Mouse (Mus musculus) neural tube, embryonic 13.5 days (tissue): ENCODE results near the gene Orai3. TPM values are rescaled to one million over a fixed set of nuclear protein-coding genes. Genes with fewer than 3 reads are reported as not detected.

ENCODE experiments used
- ATAC-seq: fragments of 200-750 bp; cut with Nextera tagmentation; 2 replicates; pipeline ENCODE4 v1.8.0; 2017; ENCODE audit warnings: low read depth, mild to moderate bottlenecking, moderate TSS enrichment, moderate library complexity
- H3K27ac ChIP-seq: fragments of 300-500 bp; sonication (generic); replicated peaks from 2 replicates; pipeline ENCODE4 v1.5.1; 2015; ENCODE audit warnings: moderate library complexity, mild to moderate bottlenecking, inconsistent platforms
- H3K27me3 ChIP-seq: fragments of 300-500 bp; sonication (generic); 2 replicates; pipeline ENCODE4 v1.6.1; 2015; ENCODE audit warnings: mild to moderate bottlenecking, inconsistent platforms
- H3K36me3 ChIP-seq: fragments of 300-500 bp; sonication (generic); 2 replicates; pipeline ENCODE4 v1.6.1; 2015; ENCODE audit warnings: mild to moderate bottlenecking, inconsistent platforms
- H3K4me1 ChIP-seq: fragments of 300-500 bp; sonication (generic); replicated peaks from 2 replicates; pipeline ENCODE4 v1.6.1; 2015; ENCODE audit warnings: inconsistent platforms
- H3K4me2 ChIP-seq: fragments of 300-500 bp; sonication (generic); 2 replicates; pipeline ENCODE4 v1.6.1; 2015; ENCODE audit warnings: inconsistent platforms, mild to moderate bottlenecking, moderate library complexity
- H3K4me3 ChIP-seq: fragments of 300-500 bp; sonication (generic); 2 replicates; pipeline ENCODE4 v1.5.1; 2015; ENCODE audit warnings: mild to moderate bottlenecking, inconsistent platforms
- H3K9ac ChIP-seq: fragments of 300-500 bp; sonication (generic); 2 replicates; pipeline ENCODE4 v1.6.1; 2015; ENCODE audit warnings: moderate library complexity, mild to moderate bottlenecking, inconsistent platforms
- H3K9me3 ChIP-seq: fragments of 300-500 bp; sonication (generic); 2 replicates; pipeline ENCODE4 v1.6.1; 2016; ENCODE audit warnings: inconsistent platforms
- WGBS: fragments of 180-500 bp; shearing (Covaris S2); methylation state at CpG from one replicate; pipeline ENCODE4 v1.1.7; 2015; 5-methylcytosine and 5-hydroxymethylcytosine counted together
- polyA plus RNA-seq: library from polyadenylated mRNA; unstranded; fragments of >200 nt; fragmentation: Nextera tagmentation; extraction: Ambion mirVana; gene quantifications from 2 replicates; pipeline ENCODE4 v1.2.1, GENCODE M21; 2015

The Orai3 gene
- polyA plus RNA-seq, 1 experiment from 2014 or later: 9.7 TPM

DNA sequence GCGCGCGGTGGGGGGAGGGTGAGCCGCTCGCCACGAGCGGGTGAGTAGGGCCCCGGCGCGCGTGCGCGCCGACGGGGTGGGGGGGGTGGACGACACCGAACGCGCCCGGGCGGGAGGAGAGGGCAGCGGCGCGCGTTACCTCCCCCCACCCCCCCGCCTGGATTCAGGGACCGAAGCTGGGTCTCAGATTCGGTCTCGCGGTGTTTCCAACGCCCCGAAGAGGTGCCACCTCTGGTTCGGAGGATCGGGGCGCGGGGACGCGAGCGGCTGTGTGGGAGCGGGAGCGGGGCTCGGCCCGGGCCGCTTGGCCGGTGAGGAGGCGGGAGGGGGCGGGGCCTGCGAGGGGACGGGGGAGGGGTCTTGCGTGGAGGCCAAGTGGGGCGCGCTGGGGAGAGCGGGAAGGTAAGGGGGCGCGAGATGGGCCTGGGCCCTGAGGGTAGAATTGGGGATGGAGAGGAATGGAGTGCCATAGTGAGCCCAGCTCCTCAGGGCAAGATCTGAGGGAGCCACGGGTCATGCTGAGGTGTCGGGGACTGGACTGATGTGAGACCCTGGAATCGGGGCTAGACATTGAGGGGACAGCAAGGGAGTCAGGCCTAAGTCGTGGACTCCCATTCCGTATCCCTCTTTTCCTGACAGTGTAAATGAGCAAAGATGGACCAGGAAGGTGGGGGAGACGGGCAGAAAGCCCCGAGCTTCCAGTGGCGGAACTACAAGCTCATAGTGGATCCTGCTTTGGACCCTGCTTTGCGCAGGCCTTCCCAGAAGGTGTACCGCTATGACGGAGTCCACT lies 8.1 kb downstream of the Orai3 start:
- H3K36me3 ChIP-seq: peaks cover 37% of the 10 kb centered on the region
- WGBS: 4% methylated on average over 59 of the region's 66 CpGs
- ATAC-seq: peak; percentile 59
- peak overlapping the region; percentile 89 for H3K4me3 ChIP-seq
- H3K4me1 ChIP-seq: peaks cover 22% of the 10 kb centered on the region
- H3K27ac ChIP-seq: peak overlapping the region; percentile 95
- peak overlapping the region; percentile 94 for H3K9ac ChIP-seq
- no peaks in the 10 kb centered on the region for H3K27me3 ChIP-seq
- no peaks in the 10 kb centered on the region for H3K9me3 ChIP-seq
- H3K4me2 ChIP-seq: peak overlapping the region; percentile 91

DNA sequence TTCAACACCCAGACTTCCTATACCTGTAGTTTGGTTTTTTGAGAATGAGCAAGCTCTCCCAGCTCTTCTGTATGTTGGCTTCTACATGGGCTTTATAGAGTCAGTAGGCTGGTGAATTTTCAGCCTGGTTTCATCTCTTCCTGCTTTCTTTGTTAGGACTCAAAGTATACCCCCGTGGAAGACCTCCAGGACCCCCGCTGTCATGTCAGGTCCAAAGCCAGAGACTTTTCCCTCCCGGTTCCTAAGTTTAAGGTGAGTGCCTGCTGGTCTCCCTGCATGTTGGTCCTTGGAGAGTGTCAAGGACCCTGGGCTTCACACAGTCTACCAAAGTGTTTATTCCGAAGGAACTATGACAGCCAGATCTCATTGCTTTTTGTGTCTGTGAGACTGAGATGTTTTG lies 8.7 kb downstream of the Orai3 start:
- H3K27me3 ChIP-seq: no peaks in the 10 kb centered on the region
- no peaks in the 10 kb centered on the region for H3K9me3 ChIP-seq
- H3K4me1 ChIP-seq: peaks cover 22% of the 10 kb centered on the region
- peak overlapping the region; percentile 91 for H3K4me2 ChIP-seq
- H3K27ac ChIP-seq: no peak overlapping the region
- H3K4me3 ChIP-seq: peak overlapping the region; percentile 89
- ATAC-seq: no peak
- peak overlapping the region; percentile 94 for H3K9ac ChIP-seq
- peaks cover 41% of the 10 kb centered on the region for H3K36me3 ChIP-seq
- WGBS: 76% methylated on average over 4 of the region's 4 CpGs

DNA sequence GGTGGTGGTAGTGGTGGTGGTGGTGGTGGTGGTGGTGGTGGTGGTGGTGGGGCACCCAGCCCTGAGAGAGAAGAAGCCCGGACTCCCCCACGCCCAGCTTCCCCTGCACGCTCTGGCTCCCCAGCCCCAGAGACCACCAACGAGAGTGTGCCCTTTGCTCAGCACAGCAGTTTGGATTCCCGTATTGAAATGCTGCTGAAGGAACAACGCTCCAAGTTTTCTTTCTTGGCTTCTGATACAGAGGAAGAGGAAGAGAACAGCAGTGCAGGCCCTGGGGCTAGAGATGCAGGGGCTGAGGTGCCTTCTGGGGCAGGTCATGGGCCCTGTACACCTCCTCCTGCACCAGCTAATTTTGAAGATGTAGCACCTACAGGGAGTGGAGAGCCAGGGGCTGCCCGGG lies 15.7 kb downstream of the Orai3 start, which contains the start of gene Gm49388:
TSS of gene Gm49388 (plus strand) at position 301 of the 400 bp plus-strand sequence.
- H3K4me3 ChIP-seq: no peak within 1 kb of the TSS

DNA sequence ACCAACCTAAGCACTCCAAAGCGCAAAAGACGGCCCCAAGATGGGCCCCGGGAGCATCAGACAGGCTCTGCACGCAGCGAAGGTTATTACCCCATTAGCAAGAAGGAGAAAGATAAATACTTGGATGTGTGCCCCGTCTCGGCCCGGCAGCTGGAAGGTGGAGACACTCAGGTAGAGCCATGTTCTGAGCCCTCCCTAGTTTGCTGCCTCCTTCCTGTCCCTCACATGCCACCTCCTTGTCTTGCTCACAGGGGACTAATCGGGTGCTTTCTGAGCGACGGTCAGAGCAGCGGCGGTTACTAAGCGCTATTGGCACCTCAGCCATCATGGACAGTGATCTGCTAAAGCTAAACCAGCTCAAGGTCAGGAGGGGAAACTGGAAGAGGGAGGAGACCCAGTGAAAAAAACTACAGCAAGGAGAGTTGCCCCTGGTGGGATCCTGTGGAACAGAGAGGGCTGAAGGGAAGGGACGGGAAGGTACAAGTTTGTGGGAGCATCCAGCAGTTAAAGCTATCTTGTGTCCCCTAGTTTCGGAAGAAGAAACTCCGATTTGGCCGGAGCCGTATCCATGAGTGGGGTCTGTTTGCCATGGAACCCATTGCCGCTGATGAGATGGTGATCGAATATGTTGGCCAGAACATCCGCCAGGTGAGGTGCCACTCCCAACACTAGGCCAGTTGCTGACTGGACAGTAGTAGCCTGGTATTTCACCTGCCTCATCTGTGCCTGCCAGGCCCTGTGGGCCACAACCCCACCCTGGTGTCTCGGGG lies 27.6 kb downstream of the Orai3 start:
- no peaks in the 10 kb centered on the region for H3K27me3 ChIP-seq
- H3K4me1 ChIP-seq: peaks cover 9% of the 10 kb centered on the region
- H3K4me3 ChIP-seq: no peak overlapping the region
- H3K9ac ChIP-seq: no peak overlapping the region
- no peaks in the 10 kb centered on the region for H3K9me3 ChIP-seq
- WGBS: 94% methylated on average over 23 of the region's 23 CpGs
- peaks cover 91% of the 10 kb centered on the region for H3K36me3 ChIP-seq
- H3K4me2 ChIP-seq: no peak overlapping the region
- ATAC-seq: no peak
- H3K27ac ChIP-seq: no peak overlapping the region

More for the DNA sequence above, 15.7 kb downstream of the Orai3 start, which contains the start of gene Gm49388:
- H3K9me3 ChIP-seq: no peaks in the 10 kb centered on the region
- H3K36me3 ChIP-seq: peaks cover 95% of the 10 kb centered on the region
- no peaks in the 10 kb centered on the region for H3K27me3 ChIP-seq
- no peak within 1 kb of the TSS for H3K9ac ChIP-seq
- no peak for ATAC-seq
- no peaks in the 10 kb centered on the region for H3K4me1 ChIP-seq
- no peak within 1 kb of the TSS for H3K4me2 ChIP-seq
- H3K27ac ChIP-seq: no peak within 1 kb of the TSS
- 96% methylated on average over 7 of the region's 7 CpGs for WGBS

DNA sequence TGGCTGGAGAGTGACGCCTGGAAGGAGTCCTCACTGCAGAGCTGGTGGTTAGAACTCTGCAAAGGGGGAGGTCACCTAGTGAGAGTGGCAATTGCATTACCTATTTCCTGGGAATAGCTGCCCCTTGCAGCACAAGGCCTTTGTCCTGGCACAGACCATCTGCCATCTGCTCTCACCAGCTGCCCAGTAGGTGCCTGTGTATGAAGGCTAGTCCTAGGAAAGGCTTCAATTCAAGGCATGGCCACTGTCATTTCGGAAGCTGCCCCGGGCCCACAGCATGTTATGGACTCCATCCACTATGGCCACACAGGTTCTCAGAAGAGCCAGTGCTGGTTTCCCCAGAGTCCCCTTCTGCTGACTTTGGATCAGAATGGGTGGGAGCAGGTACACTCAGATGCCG lies 29.0 kb downstream of the Orai3 start:
- Histone ChIP-seq H3K4me1 (peaks cover 9% of the 10 kb centered on the region), H3K4me2 (no peak overlapping the region), H3K9ac (no peak overlapping the region), H3K9me3 (no peaks in the 10 kb centered on the region), H3K27ac (no peak overlapping the region), H3K27me3 (no peaks in the 10 kb centered on the region), H3K4me3 (no peak overlapping the region), H3K36me3 (peaks cover 86% of the 10 kb centered on the region)
- no peak for ATAC-seq
- WGBS: 87% methylated on average over 4 of the region's 4 CpGs

DNA sequence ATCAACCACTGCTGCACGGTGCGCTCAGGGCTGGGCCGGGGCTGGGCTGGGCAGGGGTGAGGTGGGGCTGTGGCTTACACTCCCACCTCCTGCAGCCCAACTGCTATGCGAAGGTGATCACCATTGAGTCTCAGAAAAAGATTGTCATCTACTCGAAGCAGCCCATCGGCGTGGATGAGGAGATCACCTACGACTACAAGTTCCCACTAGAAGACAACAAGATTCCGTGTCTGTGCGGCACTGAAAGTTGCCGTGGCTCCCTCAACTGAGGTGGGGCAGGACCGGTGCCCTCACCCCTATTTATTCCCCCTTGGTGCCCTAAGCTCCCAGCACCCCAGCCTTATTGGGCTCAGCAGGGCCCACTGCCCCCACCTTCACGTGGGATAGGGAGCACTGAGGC lies 29.6 kb downstream of the Orai3 start:
- Histone ChIP-seq H3K4me3 (no peak overlapping the region), H3K27me3 (no peaks in the 10 kb centered on the region), H3K9me3 (no peaks in the 10 kb centered on the region), H3K4me2 (no peak overlapping the region), H3K4me1 (peaks cover 9% of the 10 kb centered on the region), H3K9ac (no peak overlapping the region), H3K36me3 (peaks cover 79% of the 10 kb centered on the region), H3K27ac (no peak overlapping the region)
- WGBS: 90% methylated on average over 13 of the region's 13 CpGs
- ATAC-seq: no peak

DNA sequence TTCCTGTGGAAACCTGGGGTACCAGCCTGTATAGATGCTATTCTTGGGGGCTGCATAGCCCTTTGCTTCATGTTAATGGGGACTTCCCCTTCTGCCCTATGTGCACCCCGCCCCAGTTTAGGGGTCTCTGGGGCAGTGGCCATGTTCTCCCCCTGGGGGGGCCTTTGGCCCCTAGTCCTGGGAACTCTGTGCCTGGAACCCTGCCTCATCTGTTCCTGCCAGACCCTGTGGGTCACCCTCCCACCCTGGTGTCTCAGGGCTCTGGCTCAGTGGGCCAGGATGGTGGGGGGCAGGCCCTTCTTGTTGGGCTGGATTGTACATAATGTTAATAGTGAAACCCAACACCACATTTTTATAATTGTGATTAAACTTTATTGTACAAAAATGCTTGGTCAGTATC lies 30.1 kb downstream of the Orai3 start:
- Histone ChIP-seq H3K4me1 (peaks cover 9% of the 10 kb centered on the region), H3K9me3 (no peaks in the 10 kb centered on the region), H3K27me3 (no peaks in the 10 kb centered on the region), H3K4me2 (no peak overlapping the region), H3K36me3 (peaks cover 78% of the 10 kb centered on the region), H3K4me3 (no peak overlapping the region), H3K27ac (no peak overlapping the region), H3K9ac (no peak overlapping the region)
- ATAC-seq: no peak
- WGBS: 100% methylated on average over 1 of the region's 1 CpGs

DNA sequence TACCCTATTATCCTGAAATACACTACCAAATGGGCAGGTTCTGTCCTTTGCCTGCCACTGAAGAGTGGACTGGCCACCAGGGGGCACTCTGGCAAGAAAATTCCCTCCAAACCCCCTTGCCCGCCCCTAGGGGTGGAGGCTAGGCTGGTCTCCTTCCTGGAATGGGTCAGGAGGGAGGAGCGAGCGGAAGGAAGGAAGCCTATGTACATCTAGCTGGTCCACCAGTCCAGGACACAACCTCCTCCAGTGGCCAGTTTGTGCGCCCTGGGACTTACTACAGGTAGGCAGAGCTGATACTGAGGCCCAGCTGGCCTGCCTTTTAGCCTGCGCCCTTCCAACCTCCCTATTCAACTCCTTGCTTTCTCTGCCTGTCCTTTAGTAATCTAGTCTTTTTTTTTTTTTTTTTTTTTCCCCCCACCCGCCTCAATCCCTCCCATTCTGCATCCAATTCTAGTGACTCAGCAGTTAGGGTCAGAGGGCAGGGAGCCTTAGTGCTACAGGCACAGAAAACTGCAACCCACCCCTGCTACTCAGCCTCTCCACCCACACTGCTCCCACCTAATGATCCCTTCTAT lies 30.9 kb downstream of the Orai3 start, which contains the start of gene Hsd3b7:
TSS of gene Hsd3b7 (plus strand) at position 170 of the 575 bp plus-strand sequence.
- H3K4me3 ChIP-seq: peak within 1 kb of the TSS; percentile 10; the same call in 1 of the 2 replicates

DNA sequence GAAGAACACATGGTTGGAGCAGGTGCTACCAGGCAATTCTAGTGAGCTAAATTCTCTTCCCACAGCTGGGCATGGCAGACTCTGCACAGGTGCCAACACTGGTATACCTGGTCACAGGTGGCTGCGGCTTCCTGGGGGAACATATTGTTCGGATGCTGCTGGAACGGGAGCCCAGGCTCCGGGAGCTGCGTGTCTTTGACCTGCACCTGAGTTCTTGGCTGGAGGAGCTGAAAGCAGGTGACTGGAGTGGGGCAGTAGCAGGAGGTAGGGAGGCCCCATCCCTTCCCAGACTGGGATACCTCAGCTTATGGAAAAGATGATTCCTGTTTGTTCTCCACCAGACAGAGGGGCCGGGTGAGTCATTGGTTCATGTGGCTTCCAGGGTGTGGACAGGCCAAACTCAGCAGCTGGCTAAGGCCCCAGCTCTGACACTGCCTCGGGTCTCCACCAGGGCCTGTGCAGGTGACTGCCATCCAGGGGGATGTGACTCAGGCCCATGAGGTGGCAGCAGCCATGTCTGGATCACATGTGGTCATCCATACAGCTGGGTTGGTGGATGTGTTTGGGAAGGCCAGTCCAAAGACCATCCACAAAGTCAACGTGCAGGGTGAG lies 31.5 kb downstream of the Orai3 start:
- Histone ChIP-seq H3K4me1 (peaks cover 9% of the 10 kb centered on the region), H3K9ac (peak overlapping the region; percentile 58; the same call in 1 of the 2 replicates), H3K9me3 (no peaks in the 10 kb centered on the region), H3K27me3 (no peaks in the 10 kb centered on the region), H3K4me3 (peak overlapping the region; percentile 10; the same call in 1 of the 2 replicates), H3K36me3 (peaks cover 75% of the 10 kb centered on the region), H3K27ac (peak overlapping the region; percentile 38), H3K4me2 (peak overlapping the region; percentile 41)
- 0 out of 2 replicates have a peak, but pooled peaks have one; percentile 8 for ATAC-seq
- WGBS: 94% methylated on average over 8 of the region's 8 CpGs

More for the DNA sequence above, 30.9 kb downstream of the Orai3 start, which contains the start of gene Hsd3b7:
- WGBS: 32% methylated on average over 6 of the region's 6 CpGs
- Histone ChIP-seq H3K4me1 (peaks cover 9% of the 10 kb centered on the region), H3K9me3 (no peaks in the 10 kb centered on the region), H3K27ac (peak within 1 kb of the TSS; percentile 38), H3K36me3 (peaks cover 77% of the 10 kb centered on the region), H3K4me2 (peak within 1 kb of the TSS; percentile 41), H3K27me3 (no peaks in the 10 kb centered on the region), H3K9ac (peak within 1 kb of the TSS; percentile 58; the same call in 1 of the 2 replicates)
- peak; percentile 74 for ATAC-seq

DNA sequence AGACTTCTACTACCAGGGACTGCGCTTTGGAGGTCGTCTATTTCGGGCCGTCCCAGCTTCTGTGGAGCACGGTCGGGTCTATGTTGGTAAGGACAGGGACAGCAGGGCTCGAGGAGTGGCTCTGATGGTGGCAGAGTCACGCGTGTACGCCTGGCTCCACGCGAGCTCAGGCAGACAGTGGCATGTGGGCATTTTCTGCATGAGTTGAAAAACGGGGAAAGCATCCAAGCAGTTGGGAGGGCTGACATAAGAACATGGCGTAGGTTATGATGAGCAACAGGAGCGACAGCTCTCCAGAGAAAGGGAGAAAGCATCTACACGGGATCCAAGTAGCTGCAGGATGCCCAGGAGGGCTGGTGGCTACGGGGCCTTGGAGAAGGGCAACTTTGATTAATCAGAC lies 32.7 kb downstream of the Orai3 start:
- no peaks in the 10 kb centered on the region for H3K27me3 ChIP-seq
- no peak overlapping the region for H3K27ac ChIP-seq
- peaks cover 9% of the 10 kb centered on the region for H3K4me1 ChIP-seq
- WGBS: 93% methylated on average over 17 of the region's 17 CpGs
- H3K9ac ChIP-seq: no peak overlapping the region
- ATAC-seq: no peak
- no peak overlapping the region for H3K4me2 ChIP-seq
- peaks cover 63% of the 10 kb centered on the region for H3K36me3 ChIP-seq
- no peak overlapping the region for H3K4me3 ChIP-seq
- no peaks in the 10 kb centered on the region for H3K9me3 ChIP-seq

DNA sequence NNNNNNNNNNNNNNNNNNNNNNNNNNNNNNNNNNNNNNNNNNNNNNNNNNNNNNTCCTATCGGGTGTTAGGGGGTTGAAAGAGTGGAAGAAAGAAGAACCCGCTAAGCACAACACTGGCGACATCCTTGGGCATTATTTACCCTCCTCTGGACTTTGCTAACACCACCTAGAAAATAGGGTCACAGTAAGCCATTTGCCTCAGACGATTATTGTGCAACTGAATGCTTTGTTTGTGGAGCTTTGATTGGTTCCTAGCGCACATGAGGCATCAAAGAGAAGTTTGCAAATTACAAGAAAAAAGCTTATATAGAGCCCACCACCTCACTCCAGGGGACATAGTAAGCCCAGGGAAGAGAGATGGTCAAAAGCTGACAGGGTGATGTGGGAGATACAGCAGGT lies 39.2 kb downstream of the Orai3 start:
- H3K4me3 ChIP-seq: no peak overlapping the region
- H3K36me3 ChIP-seq: peaks cover 76% of the 10 kb centered on the region
- H3K4me2 ChIP-seq: no peak overlapping the region
- ATAC-seq: no peak
- no peaks in the 10 kb centered on the region for H3K27me3 ChIP-seq
- no peak overlapping the region for H3K9ac ChIP-seq
- H3K27ac ChIP-seq: no peak overlapping the region
- H3K9me3 ChIP-seq: no peaks in the 10 kb centered on the region
- WGBS: 67% methylated on average over 5 of the region's 5 CpGs
- no peaks in the 10 kb centered on the region for H3K4me1 ChIP-seq
